Mouse (Mus musculus): ENCODE results near the gene Ap1ar. TPM values are rescaled to one million over a fixed set of nuclear protein-coding genes. Genes with fewer than 3 reads are reported as not detected.

Ap1ar gene
- polyA plus RNA-seq, 1 experiment from 2014 or later, result 85.1 TPM

DNA sequence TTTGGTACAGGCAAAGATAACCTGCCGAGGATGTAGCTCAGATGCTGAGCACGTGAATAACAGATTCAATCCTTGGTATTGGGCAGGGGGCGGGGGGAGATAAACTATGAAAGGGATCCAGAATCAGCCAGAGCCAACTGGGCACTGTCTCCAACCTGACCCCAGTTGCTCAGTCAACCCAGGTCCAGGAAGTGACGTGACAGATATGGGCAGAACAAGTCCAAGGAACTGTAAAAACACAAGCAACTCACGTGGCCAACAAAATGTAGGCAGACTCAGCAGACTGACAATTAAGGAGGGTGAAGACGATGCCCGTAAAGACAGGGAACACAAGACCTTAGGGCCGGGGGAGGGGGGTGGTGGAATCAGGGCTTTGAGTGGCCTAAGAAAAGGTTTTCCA, 74.9 kb downstream of the Ap1ar start:
- Histone ChIP-seq H3K27ac (no peak overlapping the region), H3K36me3 (no peaks in the 10 kb centered on the region), H3K9me3 (no peaks in the 10 kb centered on the region), H3K4me3 (no peak overlapping the region), H3K4me2 (no peak overlapping the region), H3K27me3 (peaks cover 59% of the 10 kb centered on the region), H3K9ac (no peak overlapping the region), H3K4me1 (replicated peaks) (peaks cover 9% of the 10 kb centered on the region)
- WGBS, result 64% methylated on average over 8 of the region's 8 CpGs
- ATAC-seq (ENCODE audit: low FRiP score), result no peak

DNA sequence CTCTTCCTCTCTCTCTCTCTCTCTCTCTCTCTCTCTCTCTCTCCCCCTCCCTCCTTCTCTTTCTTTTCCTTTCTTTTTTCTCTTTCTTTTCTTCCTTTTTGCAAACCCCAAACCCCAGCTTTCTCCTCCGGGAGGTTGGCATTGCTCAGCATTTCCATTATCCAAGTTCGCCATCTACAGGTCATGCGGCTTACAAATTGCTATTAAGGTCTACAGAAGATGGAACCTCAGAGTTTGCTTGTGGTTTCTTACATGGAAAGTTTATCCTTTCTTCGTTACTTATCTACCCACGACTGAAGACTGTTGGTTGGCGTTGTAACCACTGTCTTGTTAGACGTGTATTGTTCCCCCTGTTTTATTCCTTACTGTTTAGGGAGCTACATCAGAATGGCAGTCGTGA, 78.1 kb downstream of the Ap1ar start:
- Histone ChIP-seq H3K4me3 (no peak overlapping the region), H3K9ac (no peak overlapping the region), H3K9me3 (no peaks in the 10 kb centered on the region), H3K4me1 (replicated peaks) (peaks cover 9% of the 10 kb centered on the region), H3K27ac (no peak overlapping the region), H3K27me3 (peaks cover 83% of the 10 kb centered on the region), H3K4me2 (no peak overlapping the region), H3K36me3 (no peaks in the 10 kb centered on the region)
- 20% methylated on average over 8 of the region's 8 CpGs for WGBS
- ATAC-seq (ENCODE audit: low FRiP score), result no peak

DNA sequence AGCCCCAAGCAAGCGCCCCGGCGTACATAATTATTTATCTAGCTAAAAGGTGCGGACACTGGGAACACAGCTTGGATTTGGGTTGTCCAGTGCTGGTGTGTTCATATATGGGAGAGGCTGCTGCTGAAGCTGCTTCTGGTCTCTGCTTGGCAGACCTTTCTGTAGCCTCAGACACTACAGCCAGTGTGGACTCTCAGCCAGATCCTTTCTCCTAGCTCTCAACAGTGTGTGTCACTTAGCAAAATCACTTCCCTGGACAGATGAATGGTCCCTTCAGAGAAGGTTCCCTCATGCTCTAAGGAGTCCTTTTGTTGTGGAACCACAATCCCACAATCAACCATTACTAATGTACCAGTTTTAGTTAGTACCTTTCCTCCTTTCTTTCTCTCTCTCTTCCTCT, 78.5 kb downstream of the Ap1ar start:
- Histone ChIP-seq H3K4me3 (no peak overlapping the region), H3K9ac (no peak overlapping the region), H3K36me3 (no peaks in the 10 kb centered on the region), H3K4me2 (no peak overlapping the region), H3K27me3 (peaks cover 83% of the 10 kb centered on the region), H3K27ac (no peak overlapping the region), H3K4me1 (replicated peaks) (peaks cover 9% of the 10 kb centered on the region), H3K9me3 (no peaks in the 10 kb centered on the region)
- 26% methylated on average over 4 of the region's 4 CpGs for WGBS
- ATAC-seq (ENCODE audit: low FRiP score), result no peak

DNA sequence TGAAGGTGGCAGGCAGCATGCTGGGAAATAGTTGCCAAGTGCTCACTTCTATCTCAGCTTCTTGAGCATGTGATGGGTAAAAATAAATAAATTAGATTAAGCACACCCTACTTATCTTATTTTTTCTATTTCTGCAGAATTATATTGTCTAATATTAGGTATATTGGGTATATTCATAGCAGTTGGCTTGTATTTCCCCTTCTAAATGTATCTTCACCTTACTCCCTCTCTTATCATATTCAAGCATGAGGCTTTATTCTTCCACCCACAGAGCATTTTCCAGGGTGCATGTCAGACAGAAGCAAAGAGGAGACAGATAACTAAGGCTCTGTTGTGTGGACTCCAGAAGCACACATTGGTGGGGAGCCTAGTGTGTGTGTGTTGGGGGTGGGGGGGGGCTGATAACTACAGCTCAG, 79.4 kb downstream of the Ap1ar start:
- H3K9ac ChIP-seq, result no peak overlapping the region
- no peak overlapping the region for H3K4me2 ChIP-seq
- peaks cover 91% of the 10 kb centered on the region for H3K27me3 ChIP-seq
- no peak for ATAC-seq (ENCODE audit: low FRiP score)
- H3K9me3 ChIP-seq, result no peaks in the 10 kb centered on the region
- H3K4me3 ChIP-seq, result no peak overlapping the region
- H3K4me1 ChIP-seq (replicated peaks), result peaks cover 9% of the 10 kb centered on the region
- H3K27ac ChIP-seq, result no peak overlapping the region
- no peaks in the 10 kb centered on the region for H3K36me3 ChIP-seq

Other genes starting within 250 kb of the Ap1ar start
- gene Neurog2, start 204.4 kb downstream of the Ap1ar start, polyA plus RNA-seq (2015; fragmentation: Nextera tagmentation; extraction: Ambion mirVana), result 14.9 and 17.5 TPM in 2 replicates
- gene Alpk1, start 57.0 kb downstream of the Ap1ar start, polyA plus RNA-seq (2015; fragmentation: Nextera tagmentation; extraction: Ambion mirVana), result 0.79 and 1.3 TPM in 2 replicates
- gene Tifa, start 47.7 kb downstream of the Ap1ar start, polyA plus RNA-seq (2015; fragmentation: Nextera tagmentation; extraction: Ambion mirVana), result 3.5 and 4.7 TPM in 2 replicates
- gene Fam241a, start 58.8 kb upstream of the Ap1ar start, polyA plus RNA-seq (2015; fragmentation: Nextera tagmentation; extraction: Ambion mirVana), result 10.1 and 11.1 TPM in 2 replicates

Data from hindbrain, embryonic 13.5 days (tissue).